Mouse (Mus musculus) midbrain, embryonic 11.5 days (tissue): ENCODE results near the gene Xpnpep3. TPM values are rescaled to one million over a fixed set of nuclear protein-coding genes. Genes with fewer than 3 reads are reported as not detected.

Experiments
- ATAC-seq: fragments of 200-750 bp; cut with Nextera tagmentation; 2 replicates; pipeline ENCODE4 v1.8.0; 2017; ENCODE audit warnings: moderate TSS enrichment, moderate library complexity; ENCODE audit not compliant: low FRiP score
- DNase-seq: peaks from one replicate; pipeline ENCODE4 v3.0.0; 2015; ENCODE audit warnings: low spot score; ENCODE audit errors: missing footprints
- H3K27ac ChIP-seq: fragments of 300-500 bp; sonication (generic); 2 replicates; pipeline ENCODE4 v1.5.1; 2014; ENCODE audit warnings: low read depth, low read length
- H3K27me3 ChIP-seq: fragments of 300-500 bp; sonication (generic); 2 replicates; pipeline ENCODE4 v1.6.1; 2014; ENCODE audit warnings: mild to moderate bottlenecking, low read length, moderate library complexity, mixed read lengths; ENCODE audit not compliant: control insufficient read depth, insufficient read depth
- H3K36me3 ChIP-seq: fragments of 300-500 bp; sonication (generic); 2 replicates; pipeline ENCODE4 v1.6.1; 2014; ENCODE audit warnings: mild to moderate bottlenecking, low read length, moderate library complexity, mixed read lengths; ENCODE audit not compliant: control insufficient read depth, insufficient read depth
- H3K4me1 ChIP-seq: fragments of 300-500 bp; sonication (generic); 2 replicates; pipeline ENCODE4 v1.6.1; 2014; ENCODE audit warnings: low read length; ENCODE audit not compliant: control insufficient read depth, insufficient read depth
- H3K4me2 ChIP-seq: fragments of 300-500 bp; sonication (generic); 2 replicates; pipeline ENCODE4 v1.6.1; 2014; ENCODE audit warnings: mild to moderate bottlenecking, moderate library complexity
- H3K4me3 ChIP-seq: fragments of 300-500 bp; sonication (generic); 2 replicates; pipeline ENCODE4 v1.5.1; 2014; ENCODE audit warnings: low read depth, low read length
- H3K9ac ChIP-seq: fragments of 300-500 bp; sonication (generic); 2 replicates; pipeline ENCODE4 v1.6.1; 2014; ENCODE audit warnings: low read length
- H3K9me3 ChIP-seq: fragments of 300-500 bp; sonication (generic); 2 replicates; pipeline ENCODE4 v1.6.1; 2016; ENCODE audit warnings: low read length; ENCODE audit not compliant: control insufficient read depth
- WGBS: fragments of 180-500 bp; shearing (Covaris S2); extraction: QIAGEN DNeasy Blood & Tissue Kit; methylation state at CpG from one replicate; pipeline ENCODE4 v1.1.7; 2014; 5-methylcytosine and 5-hydroxymethylcytosine counted together
- polyA plus RNA-seq: library from polyadenylated mRNA; unstranded; fragments of >200 nt; fragmentation: Nextera tagmentation; extraction: Ambion mirVana; gene quantifications from 2 replicates; pipeline ENCODE4 v1.2.1, GENCODE M21; 2014

Xpnpep3 gene
- polyA plus RNA-seq, 1 experiment from 2014 or later = 7.0 TPM

GRCm38 (mm10) chr15:81418065-81418464 is 18.1 kb downstream of the Xpnpep3 start:
- DNase-seq (no peak), ATAC-seq (no peak)
- peaks cover 2% of the 10 kb centered on the region; the same call in 1 of the 2 replicates for H3K4me1 ChIP-seq
- H3K36me3 ChIP-seq = no peaks in the 10 kb centered on the region
- no peak overlapping the region for H3K4me2 ChIP-seq
- 88% methylated on average over 4 of the region's 4 CpGs for WGBS
- no peaks in the 10 kb centered on the region for H3K9me3 ChIP-seq
- no peaks in the 10 kb centered on the region for H3K27me3 ChIP-seq
- no peak overlapping the region for H3K9ac ChIP-seq
- no peak overlapping the region for H3K27ac ChIP-seq
- H3K4me3 ChIP-seq = no peak overlapping the region

GRCm38 (mm10) chr15:81421454-81421853 is 21.5 kb downstream of the Xpnpep3 start:
- Histone ChIP-seq H3K4me1 (peaks cover 2% of the 10 kb centered on the region; the same call in 1 of the 2 replicates), H3K4me3 (no peak overlapping the region), H3K9me3 (no peaks in the 10 kb centered on the region), H3K27ac (no peak overlapping the region), H3K36me3 (no peaks in the 10 kb centered on the region), H3K27me3 (no peaks in the 10 kb centered on the region), H3K4me2 (no peak overlapping the region), H3K9ac (no peak overlapping the region)
- no peak for DNase-seq
- WGBS = 79% methylated on average over 1 of the region's 1 CpGs
- ATAC-seq = no peak

GRCm38 (mm10) chr15:81422156-81422681 is 22.3 kb downstream of the Xpnpep3 start:
- Histone ChIP-seq H3K4me3 (no peak overlapping the region), H3K27me3 (no peaks in the 10 kb centered on the region), H3K4me2 (no peak overlapping the region), H3K9me3 (no peaks in the 10 kb centered on the region), H3K27ac (no peak overlapping the region), H3K9ac (no peak overlapping the region), H3K4me1 (no peaks in the 10 kb centered on the region), H3K36me3 (no peaks in the 10 kb centered on the region)
- DNase-seq (no peak), ATAC-seq (no peak)
- 81% methylated on average over 7 of the region's 7 CpGs for WGBS

GRCm38 (mm10) chr15:81425311-81425710 is 25.4 kb downstream of the Xpnpep3 start:
- Histone ChIP-seq H3K4me1 (no peaks in the 10 kb centered on the region), H3K9me3 (no peaks in the 10 kb centered on the region), H3K4me2 (no peak overlapping the region), H3K27me3 (no peaks in the 10 kb centered on the region), H3K9ac (no peak overlapping the region), H3K27ac (no peak overlapping the region), H3K36me3 (no peaks in the 10 kb centered on the region), H3K4me3 (no peak overlapping the region)
- ATAC-seq = no peak
- no peak for DNase-seq
- 88% methylated on average over 3 of the region's 3 CpGs for WGBS

- no peak for ATAC-seq
- H3K36me3 ChIP-seq = no peaks in the 10 kb centered on the region; the same call in 1 of the 2 replicates
- WGBS = 90% methylated on average over 2 of the region's 2 CpGs
Observed at GRCm38 (mm10) chr15:81427947-81428346, 28.0 kb downstream of the Xpnpep3 start.

GRCm38 (mm10) chr15:81431195-81431594 is 31.3 kb downstream of the Xpnpep3 start:
- Histone ChIP-seq H3K9me3 (no peaks in the 10 kb centered on the region), H3K4me2 (no peak overlapping the region), H3K4me3 (no peak overlapping the region), H3K27ac (no peak overlapping the region), H3K36me3 (no peaks in the 10 kb centered on the region; the same call in 1 of the 2 replicates), H3K9ac (no peak overlapping the region), H3K4me1 (no peaks in the 10 kb centered on the region), H3K27me3 (no peaks in the 10 kb centered on the region)
- no peak for DNase-seq
- ATAC-seq = no peak
- 89% methylated on average over 1 of the region's 1 CpGs for WGBS

More at GRCm38 (mm10) chr15:81427947-81428346, 28.0 kb downstream of the Xpnpep3 start:
- Histone ChIP-seq H3K4me3 (no peak overlapping the region), H3K27me3 (no peaks in the 10 kb centered on the region), H3K4me2 (no peak overlapping the region), H3K4me1 (no peaks in the 10 kb centered on the region), H3K9ac (no peak overlapping the region), H3K27ac (no peak overlapping the region), H3K9me3 (no peaks in the 10 kb centered on the region)
- no peak for DNase-seq

- WGBS = 84% methylated on average over 1 of the region's 1 CpGs
Observed at GRCm38 (mm10) chr15:81438345-81438744, 38.4 kb downstream of the Xpnpep3 start.

GRCm38 (mm10) chr15:81439236-81439635 is 39.3 kb downstream of the Xpnpep3 start:
- no peak overlapping the region for H3K9ac ChIP-seq
- H3K4me1 ChIP-seq = no peaks in the 10 kb centered on the region
- no peak overlapping the region for H3K4me3 ChIP-seq
- no peaks in the 10 kb centered on the region for H3K27me3 ChIP-seq
- ATAC-seq (no peak), DNase-seq (no peak)
- H3K36me3 ChIP-seq = no peaks in the 10 kb centered on the region
- H3K4me2 ChIP-seq = no peak overlapping the region
- no peaks in the 10 kb centered on the region for H3K9me3 ChIP-seq
- no peak overlapping the region for H3K27ac ChIP-seq

More at GRCm38 (mm10) chr15:81438345-81438744, 38.4 kb downstream of the Xpnpep3 start:
- H3K9me3 ChIP-seq = no peaks in the 10 kb centered on the region
- no peaks in the 10 kb centered on the region for H3K27me3 ChIP-seq
- ATAC-seq (no peak), DNase-seq (no peak)
- H3K4me1 ChIP-seq = no peaks in the 10 kb centered on the region
- no peak overlapping the region for H3K4me3 ChIP-seq
- H3K27ac ChIP-seq = no peak overlapping the region
- no peak overlapping the region for H3K4me2 ChIP-seq
- no peaks in the 10 kb centered on the region for H3K36me3 ChIP-seq
- no peak overlapping the region for H3K9ac ChIP-seq

GRCm38 (mm10) chr15:81448463-81448862 is 48.5 kb downstream of the Xpnpep3 start:
- peak; percentile 48; the same call in 1 of the 2 replicates for ATAC-seq

More at GRCm38 (mm10) chr15:81448463-81448862, 48.5 kb downstream of the Xpnpep3 start:
- H3K27me3 ChIP-seq = no peaks in the 10 kb centered on the region
- H3K9ac ChIP-seq = no peak overlapping the region
- H3K4me3 ChIP-seq = no peak overlapping the region
- H3K4me1 ChIP-seq = no peaks in the 10 kb centered on the region
- H3K27ac ChIP-seq = peak overlapping the region; percentile 7; the same call in 1 of the 2 replicates
- no peak overlapping the region for H3K4me2 ChIP-seq
- no peaks in the 10 kb centered on the region for H3K9me3 ChIP-seq
- H3K36me3 ChIP-seq = no peaks in the 10 kb centered on the region; the same call in 1 of the 2 replicates
- WGBS = 55% methylated on average over 3 of the region's 3 CpGs
- peak; percentile 93 for DNase-seq
